Comparison of ENCODE assay signal across 18 mouse cellular contexts in genomic region chr2:156761521-156762278, GRCm38 (mm10). TPM values are rescaled to one million over a fixed set of nuclear protein-coding genes. Genes with fewer than 3 reads are reported as not detected.
A peak's percentile ranks its signal among the peaks of the same experiment; 100 is the strongest.
DNase-seq lines count a peak whose midpoint lies in the region; ATAC-seq and TF ChIP-seq lines count a peak whose summit lies in the region.
"Had no signal": no experiment of that assay in that cellular context is flagged by ENCODE, and none has a peak within 500 bp of the region (broad histone marks: within the 10 kb centered on the region; RNA-seq: fewer than 3 reads in every experiment).

No protein-coding gene starts in this region.

- no peak overlapping the region for H3K4me2 ChIP-seq in intestine, postnatal 0 days (replicated peaks; ENCODE audit: low read depth)
- no peak overlapping the region for H3K4me2 ChIP-seq in intestine, embryonic 16.5 days (ENCODE audit: low read depth, low read length)
- no peak overlapping the region for H3K4me2 ChIP-seq in lung, embryonic 15.5 days
- H3K4me2 ChIP-seq in midbrain, embryonic 11.5 days: no peak overlapping the region
- H3K4me2 ChIP-seq: embryonic facial prominence, embryonic 15.5 days; liver, embryonic 11.5 days; neural tube, embryonic 12.5 days had no signal

- TF ChIP-seq CTCF in intestine, postnatal 0 days (IDR thresholded peaks at IDR 0.05; ENCODE audit: low read depth): no peak

- no peak for ATAC-seq in intestine, postnatal 0 days
- no peak for ATAC-seq in intestine, embryonic 16.5 days
- no peak for ATAC-seq in lung, embryonic 15.5 days (ENCODE audit: borderline replicate concordance, extremely low read depth, low FRiP score, low TSS enrichment)
- no peak for ATAC-seq in midbrain, embryonic 11.5 days (ENCODE audit: low FRiP score)
- ATAC-seq: forebrain, embryonic 16.5 days; midbrain, embryonic 16.5 days; Patski had no signal

- peak; percentile 36 for DNase-seq in cerebellum, adult 11-12 months
- no peak for DNase-seq in cerebellum, adult 9-10 months
- DNase-seq in lung, postnatal 14 days: no peak
- peak; percentile 28 to 37 for DNase-seq in cerebellum, postnatal 36 days
- DNase-seq in midbrain, embryonic 11.5 days (ENCODE audit: low spot score, missing footprints): no peak
- DNase-seq: left cerebral cortex, postnatal 4 days; lung, adult 18-20 months had no signal

- peaks cover 72% of the 10 kb centered on the region for H3K36me3 ChIP-seq in intestine, postnatal 0 days (ENCODE audit: control insufficient read depth, insufficient read depth)
- peaks cover 23% of the 10 kb centered on the region for H3K36me3 ChIP-seq in intestine, embryonic 16.5 days (ENCODE audit: control insufficient read depth, insufficient read depth, low read length)
- H3K36me3 ChIP-seq in lung, embryonic 15.5 days: peaks cover 49% of the 10 kb centered on the region
- peaks cover 53% of the 10 kb centered on the region for H3K36me3 ChIP-seq in midbrain, embryonic 11.5 days (ENCODE audit: control insufficient read depth, insufficient read depth, low read length)

- H3K9me3 ChIP-seq in intestine, postnatal 0 days (ENCODE audit: control insufficient read depth): no peaks in the 10 kb centered on the region
- 0 out of 2 replicates have a peak, but pooled peaks cover 3% of the 10 kb centered on the region for H3K9me3 ChIP-seq in intestine, embryonic 16.5 days (ENCODE audit: control insufficient read depth, low read length)
- no peaks in the 10 kb centered on the region for H3K9me3 ChIP-seq in lung, embryonic 15.5 days
- H3K9me3 ChIP-seq in midbrain, embryonic 11.5 days (ENCODE audit: control insufficient read depth, low read length): peaks cover 5% of the 10 kb centered on the region
- H3K9me3 ChIP-seq: embryonic facial prominence, embryonic 15.5 days; heart, embryonic 10.5 days had no signal

- no peak overlapping the region for H3K9ac ChIP-seq in intestine, postnatal 0 days (ENCODE audit: low read depth, low read length)
- H3K9ac ChIP-seq in intestine, embryonic 16.5 days (ENCODE audit: low read depth, low read length): no peak overlapping the region; the same call in 1 of the 2 replicates
- no peak overlapping the region for H3K9ac ChIP-seq in lung, embryonic 15.5 days
- no peak overlapping the region for H3K9ac ChIP-seq in midbrain, embryonic 11.5 days (ENCODE audit: low read length)
- H3K9ac ChIP-seq: embryonic facial prominence, embryonic 15.5 days; neural tube, embryonic 12.5 days had no signal

- H3K27ac ChIP-seq in intestine, postnatal 0 days (ENCODE audit: low read depth, low read length): peak overlapping the region; percentile 15; the same call in 1 of the 2 replicates
- H3K27ac ChIP-seq in intestine, embryonic 16.5 days (ENCODE audit: low read length): no peak overlapping the region
- H3K27ac ChIP-seq in lung, embryonic 15.5 days: peak overlapping the region; percentile 64; the same call in 1 of the 2 replicates
- H3K27ac ChIP-seq in midbrain, embryonic 11.5 days (ENCODE audit: low read depth, low read length): no peak overlapping the region
- H3K27ac ChIP-seq: embryonic facial prominence, embryonic 15.5 days; heart, embryonic 10.5 days; hindbrain, embryonic 10.5 days had no signal

- H3K4me3 ChIP-seq in intestine, postnatal 0 days (ENCODE audit: low read depth, low read length): no peak overlapping the region
- H3K4me3 ChIP-seq in intestine, embryonic 16.5 days (ENCODE audit: low read length): no peak overlapping the region
- H3K4me3 ChIP-seq in lung, embryonic 15.5 days: no peak overlapping the region
- no peak overlapping the region for H3K4me3 ChIP-seq in midbrain, embryonic 11.5 days (ENCODE audit: low read depth, low read length)
- H3K4me3 ChIP-seq: embryonic facial prominence, embryonic 15.5 days; heart, embryonic 10.5 days; hindbrain, embryonic 10.5 days; neural tube, embryonic 12.5 days had no signal

- WGBS in intestine, postnatal 0 days: 96% methylated on average over 17 of the region's 17 CpGs
- 95% methylated on average over 17 of the region's 17 CpGs for WGBS in intestine, embryonic 16.5 days
- 93% methylated on average over 17 of the region's 17 CpGs for WGBS in lung, embryonic 15.5 days
- WGBS in midbrain, embryonic 11.5 days: 96% methylated on average over 17 of the region's 17 CpGs

- no peaks in the 10 kb centered on the region for H3K27me3 ChIP-seq in intestine, postnatal 0 days (replicated peaks; ENCODE audit: control insufficient read depth, insufficient read depth, low read length)
- no peaks in the 10 kb centered on the region for H3K27me3 ChIP-seq in intestine, embryonic 16.5 days (replicated peaks; ENCODE audit: control insufficient read depth, insufficient read depth, low read length)
- H3K27me3 ChIP-seq in lung, embryonic 15.5 days: no peaks in the 10 kb centered on the region
- no peaks in the 10 kb centered on the region for H3K27me3 ChIP-seq in midbrain, embryonic 11.5 days (ENCODE audit: control insufficient read depth, insufficient read depth, low read length)
- H3K27me3 ChIP-seq: embryonic facial prominence, embryonic 15.5 days; neural tube, embryonic 12.5 days; Patski had no signal

- H3K4me1 ChIP-seq in intestine, postnatal 0 days (replicated peaks; ENCODE audit: control insufficient read depth, insufficient read depth, low read length): no peaks in the 10 kb centered on the region
- peaks cover 5% of the 10 kb centered on the region; the same call in 1 of the 2 replicates for H3K4me1 ChIP-seq in intestine, embryonic 16.5 days (ENCODE audit: control insufficient read depth, insufficient read depth, low read length)
- peaks cover 21% of the 10 kb centered on the region for H3K4me1 ChIP-seq in lung, embryonic 15.5 days
- H3K4me1 ChIP-seq in midbrain, embryonic 11.5 days (ENCODE audit: control insufficient read depth, insufficient read depth, low read length): no peaks in the 10 kb centered on the region
- H3K4me1 ChIP-seq: hindbrain, embryonic 10.5 days; neural tube, embryonic 12.5 days had no signal

RNA-seq across cellular contexts. Expression of gene Myl9, which starts 13.5 kb away (rescaled TPM):
- polyA plus RNA-seq in intestine, postnatal 0 days (2015; fragmentation: Nextera tagmentation; extraction: Ambion mirVana): 1,325 and 1,382 TPM in 2 replicates
- polyA plus RNA-seq in intestine, embryonic 16.5 days (2015; fragmentation: Nextera tagmentation; extraction: Ambion mirVana): 1,232 and 1,258 TPM in 2 replicates
- 443 and 454 TPM in 2 replicates for polyA plus RNA-seq in lung, embryonic 15.5 days (2015; fragmentation: Nextera tagmentation; extraction: Ambion mirVana)
- 112 and 118 TPM in 2 replicates for polyA plus RNA-seq in midbrain, embryonic 11.5 days (2014; fragmentation: Nextera tagmentation; extraction: Ambion mirVana)

Comparison
In these comparisons a context has a peak if more than half of its experiments do, and no peak if none do; other contexts are left out.
1. DNase-seq: peak in cerebellum, adult 11-12 months (single experiment) and cerebellum, postnatal 36 days (2 of 2); none in cerebellum, adult 9-10 months (single experiment), lung, postnatal 14 days (single experiment) and midbrain, embryonic 11.5 days (single experiment).
2. H3K27ac ChIP-seq: peak in intestine, postnatal 0 days (single experiment) and lung, embryonic 15.5 days (single experiment); none in intestine, embryonic 16.5 days (single experiment) and midbrain, embryonic 11.5 days (single experiment).